Mouse (Mus musculus): ENCODE results near the gene Vsig1. TPM values are rescaled to one million over a fixed set of nuclear protein-coding genes. Genes with fewer than 3 reads are reported as not detected.

The Vsig1 gene
- total RNA-seq, 2 experiments from 2014 or later, result not detected

GRCm38 (mm10) chrX:140979546-140979945 lies 72.1 kb downstream of the Vsig1 start:
- TF ChIP-seq CTCF (IDR thresholded peaks at IDR 0.05), result no peak
- intact Hi-C loops (cut with DNase I), result no loop called here
- Histone ChIP-seq H3K27ac (peak overlapping the region; percentile 33), H3K4me3 (no peak overlapping the region)
- DNase-seq, result no peak

GRCm38 (mm10) chrX:140980163-140980562 lies 72.8 kb downstream of the Vsig1 start:
- no peak for TF ChIP-seq CTCF (IDR thresholded peaks at IDR 0.05)
- H3K4me3 ChIP-seq, result no peak overlapping the region
- H3K27ac ChIP-seq, result peak overlapping the region; percentile 33
- intact Hi-C loops (cut with DNase I), result no loop called here
- no peak for DNase-seq

- no peak for TF ChIP-seq CTCF (IDR thresholded peaks at IDR 0.05)
- Histone ChIP-seq H3K4me3 (peak overlapping the region; percentile 3; the same call in 1 of the 2 replicates), H3K27ac (peak overlapping the region; percentile 73)
- peak; percentile 52 for DNase-seq
- intact Hi-C loops (cut with DNase I), result no loop called here
Measured at GRCm38 (mm10) chrX:140983206-140983960, 76.0 kb downstream of the Vsig1 start.

GRCm38 (mm10) chrX:140984795-140985194 lies 77.4 kb downstream of the Vsig1 start:
- TF ChIP-seq CTCF (IDR thresholded peaks at IDR 0.05), result no peak
- no peak overlapping the region for H3K4me3 ChIP-seq
- DNase-seq, result no peak
- intact Hi-C loops (cut with DNase I), result no loop called here
- peak overlapping the region; percentile 73 for H3K27ac ChIP-seq

GRCm38 (mm10) chrX:140985256-140985655 lies 77.8 kb downstream of the Vsig1 start:
- H3K27ac ChIP-seq, result peak overlapping the region; percentile 12; the same call in 1 of the 2 replicates
- intact Hi-C loops (cut with DNase I), result no loop called here
- no peak for TF ChIP-seq CTCF (IDR thresholded peaks at IDR 0.05)
- DNase-seq, result no peak
- H3K4me3 ChIP-seq, result no peak overlapping the region

Other genes starting within 250 kb of the Vsig1 start
- 1 to 10 TPM; 5.0 to 9.4 TPM for gene Mid2, start 243.0 kb upstream of the Vsig1 start, total RNA-seq (2021)
- gene Tex13b, start 94.2 kb upstream of the Vsig1 start, total RNA-seq (2021), result not detected
- 10 to 100 TPM in 1 of 2 experiments, 1 to 10 TPM in 1; 9.0 to 11.6 TPM for gene Psmd10, start 49.1 kb downstream of the Vsig1 start, total RNA-seq (2021)
- gene Atg4a, start 49.3 kb downstream of the Vsig1 start, total RNA-seq (2021), result 10 to 100 TPM; 17.7 to 23.9 TPM